Mouse (Mus musculus) retina, adult 2 months (tissue): Measurements from ENCODE around the gene Apoa2.
"Not testable (repeated sequence)": the region's sequence is repeated elsewhere in the genome, so short reads cannot be mapped to it uniquely, and the experiment has no call there.

Experiments
- DNase-seq: peaks from one replicate; pipeline ENCODE4 v3.0.0-alpha.2; 2012; ENCODE audit warnings: low read depth, low spot score

Apoa2 gene

GRCm38 (mm10) chr1:171235791-171236190 lies 10.9 kb downstream of the Apoa2 start:
- no peak for DNase-seq

- peak; percentile 61 for DNase-seq
Measured at GRCm38 (mm10) chr1:171237438-171237837, 12.6 kb downstream of the Apoa2 start.

GRCm38 (mm10) chr1:171238463-171238862 lies 13.6 kb downstream of the Apoa2 start:
- peak; percentile 62 for DNase-seq

- DNase-seq = no peak
Measured at GRCm38 (mm10) chr1:171239992-171240744, 15.3 kb downstream of the Apoa2 start.

GRCm38 (mm10) chr1:171240911-171241310 lies 16.1 kb downstream of the Apoa2 start:
- DNase-seq = no peak

GRCm38 (mm10) chr1:171241952-171242351 lies 17.1 kb downstream of the Apoa2 start:
- not testable (repeated sequence) for DNase-seq

GRCm38 (mm10) chr1:171245353-171245752 lies 20.5 kb downstream of the Apoa2 start:
- DNase-seq = no peak

GRCm38 (mm10) chr1:171246709-171247452 lies 22.0 kb downstream of the Apoa2 start:
- peak; percentile 98 for DNase-seq

GRCm38 (mm10) chr1:171247453-171247841 lies 22.6 kb downstream of the Apoa2 start:
- no peak for DNase-seq

- no peak for DNase-seq
Measured at GRCm38 (mm10) chr1:171247916-171248315, 23.1 kb downstream of the Apoa2 start.

GRCm38 (mm10) chr1:171248386-171249226 lies 23.8 kb downstream of the Apoa2 start:
- no peak for DNase-seq

GRCm38 (mm10) chr1:171249913-171250600 lies 25.2 kb downstream of the Apoa2 start, which contains the start of gene Adamts4:
Adamts4 (plus strand) TSS chr1:171250421.
- no peak for DNase-seq

- no peak for DNase-seq
Measured at GRCm38 (mm10) chr1:171250680-171251593, 26.1 kb downstream of the Apoa2 start, which contains the start of gene Ndufs2. Ndufs2 (minus strand) TSS chr1:171251388.

- no peak for DNase-seq
Measured at GRCm38 (mm10) chr1:171251594-171252324, 26.9 kb downstream of the Apoa2 start.

- DNase-seq = no peak
Measured at GRCm38 (mm10) chr1:171252415-171252814, 27.6 kb downstream of the Apoa2 start.

GRCm38 (mm10) chr1:171256095-171256818 lies 31.4 kb downstream of the Apoa2 start:
- DNase-seq = no peak

- DNase-seq = no peak
Measured at GRCm38 (mm10) chr1:171256937-171257548, 32.2 kb downstream of the Apoa2 start.

GRCm38 (mm10) chr1:171257781-171258180 lies 32.9 kb downstream of the Apoa2 start:
- DNase-seq = no peak
